Mouse (Mus musculus): ENCODE results near the gene Ppib. TPM values are rescaled to one million over a fixed set of nuclear protein-coding genes. Genes with fewer than 3 reads are reported as not detected.

Gene Ppib
- polyA plus RNA-seq, 3 experiments from 2014 or later = 427 to 663 (median 505) TPM

Other genes with a start within 250 kb of the Ppib start
- 1 to 10 TPM; 2.3 to 4.2 (median 2.9) TPM for gene Zfp609, start 232.7 kb upstream of the Ppib start, polyA plus RNA-seq (2017; shearing (Covaris generic))
- 100 to 1,000 TPM in 1 of 3 experiments, 10 to 100 TPM in 2; 17.1 to 222 (median 21.6) TPM for gene Pclaf, start 170.0 kb upstream of the Ppib start, polyA plus RNA-seq (2017; shearing (Covaris generic))
- 10 to 100 TPM; 32.3 to 39.8 (median 35.4) TPM for gene Trip4, start 151.4 kb upstream of the Ppib start, polyA plus RNA-seq (2017; shearing (Covaris generic))
- 10 to 100 TPM; 34.6 to 59.6 (median 43.4) TPM for gene Csnk1g1, start 151.3 kb upstream of the Ppib start, polyA plus RNA-seq (2017; shearing (Covaris generic))
- 1 to 10 TPM; 1.3 to 2.3 (median 1.6) TPM for gene Snx22, start 9.5 kb downstream of the Ppib start, polyA plus RNA-seq (2017; shearing (Covaris generic))
- gene Snx1, start 66.4 kb downstream of the Ppib start, polyA plus RNA-seq (2017; shearing (Covaris generic)) = 10 to 100 TPM; 85.3 to 96.7 (median 96.4) TPM
- gene Ciao2a, start 66.4 kb downstream of the Ppib start, polyA plus RNA-seq (2017; shearing (Covaris generic)) = 100 to 1,000 TPM; 150 to 233 (median 160) TPM
- 1 to 10 TPM in 2 of 3 experiments, under 1 TPM in 1; 0.44 to 8.2 (median 1.5) TPM for gene Dapk2, start 98.0 kb downstream of the Ppib start, polyA plus RNA-seq (2017; shearing (Covaris generic))

Data from inflammation-experienced regulatory T-cells, adult 6 months (primary cell).